Mouse (Mus musculus) G1E (cell line): ENCODE data around the gene Pdgfb.

Experiments
- CTCF ChIP-seq: IDR thresholded peaks from 2 replicates; pipeline ENCODE4 v1.5.1; 2012; ENCODE audit warnings: low read depth, low read length, inconsistent platforms, mixed read lengths
- GATA1 ChIP-seq: IDR thresholded peaks from 2 replicates; pipeline ENCODE4 v1.6.1; 2012; ENCODE audit warnings: borderline replicate concordance, low read length, inconsistent platforms, mixed read lengths
- GATA2 ChIP-seq: IDR thresholded peaks from 2 replicates; pipeline ENCODE4 v1.6.1; 2012; ENCODE audit warnings: low read depth, low read length, inconsistent platforms, borderline replicate concordance
- POLR2AphosphoS5 ChIP-seq: IDR thresholded peaks from 2 replicates; pipeline ENCODE4 v1.6.1; 2012; ENCODE audit warnings: low read depth, low read length, inconsistent platforms; ENCODE audit not compliant: insufficient replicate concordance
- TAL1 ChIP-seq: conservative IDR thresholded peaks from 2 replicates; pipeline ENCODE4 v1.6.1; 2012; ENCODE audit warnings: low read depth, low read length, inconsistent platforms, mixed read lengths

GRCm38 (mm10) chr15:80034366-80034765 lies 19.6 kb upstream of the Pdgfb start:
- TF ChIP-seq CTCF (no peak), GATA2 (no peak), TAL1 (no peak), GATA1 (no peak), POLR2AphosphoS5 (no peak)
